Mouse (Mus musculus): ENCODE data around the gene Prkca.

The Prkca gene

GRCm38 (mm10) chr11:108061571-108062479 lies 281.9 kb downstream of the Prkca start:
- in situ Hi-C loops (cut with MboI) = no loop called here

GRCm38 (mm10) chr11:108057138-108057537 lies 286.6 kb downstream of the Prkca start:
- in situ Hi-C loops (cut with MboI) = no loop called here

GRCm38 (mm10) chr11:108054647-108055046 lies 289.1 kb downstream of the Prkca start:
- in situ Hi-C loops (cut with MboI) = no loop called here

GRCm38 (mm10) chr11:108053746-108054145 lies 290.0 kb downstream of the Prkca start:
- in situ Hi-C loops (cut with MboI) = no loop called here

GRCm38 (mm10) chr11:108041669-108042068 lies 302.1 kb downstream of the Prkca start:
- in situ Hi-C loops (cut with MboI) = no loop called here

- in situ Hi-C loops (cut with MboI) = no loop called here
Measured at GRCm38 (mm10) chr11:108040823-108041222, 302.9 kb downstream of the Prkca start.

GRCm38 (mm10) chr11:108039761-108040160 lies 304.0 kb downstream of the Prkca start:
- in situ Hi-C loops (cut with MboI) = no loop called here

- in situ Hi-C loops (cut with MboI) = no loop called here
Measured at GRCm38 (mm10) chr11:108038989-108039388, 304.7 kb downstream of the Prkca start.

GRCm38 (mm10) chr11:108036339-108036738 lies 307.4 kb downstream of the Prkca start:
- in situ Hi-C loops (cut with MboI) = no loop called here

- in situ Hi-C loops (cut with MboI) = no loop called here
Measured at GRCm38 (mm10) chr11:108035761-108036160, 308.0 kb downstream of the Prkca start.

- in situ Hi-C loops (cut with MboI) = no loop called here
Measured at GRCm38 (mm10) chr11:108034376-108034775, 309.4 kb downstream of the Prkca start.

- in situ Hi-C loops (cut with MboI) = no loop called here
Measured at GRCm38 (mm10) chr11:108032568-108032967, 311.2 kb downstream of the Prkca start.

- in situ Hi-C loops (cut with MboI) = no loop called here
Measured at GRCm38 (mm10) chr11:108030956-108031604, 312.6 kb downstream of the Prkca start.

- in situ Hi-C loops (cut with MboI) = no loop called here
Measured at GRCm38 (mm10) chr11:108029321-108029720, 314.4 kb downstream of the Prkca start.

- in situ Hi-C loops (cut with MboI) = no loop called here
Measured at GRCm38 (mm10) chr11:108028398-108028797, 315.3 kb downstream of the Prkca start.

- in situ Hi-C loops (cut with MboI) = no loop called here
Measured at GRCm38 (mm10) chr11:108025726-108026425, 317.9 kb downstream of the Prkca start.

GRCm38 (mm10) chr11:108023188-108023587 lies 320.5 kb downstream of the Prkca start:
- in situ Hi-C loops (cut with MboI) = no loop called here

- in situ Hi-C loops (cut with MboI) = no loop called here
Measured at GRCm38 (mm10) chr11:108020889-108021288, 322.8 kb downstream of the Prkca start.

GRCm38 (mm10) chr11:108015284-108015683 lies 328.4 kb downstream of the Prkca start:
- in situ Hi-C loops (cut with MboI) = no loop called here

GRCm38 (mm10) chr11:108013390-108013789 lies 330.3 kb downstream of the Prkca start:
- in situ Hi-C loops (cut with MboI) = no loop called here

- in situ Hi-C loops (cut with MboI) = no loop called here
Measured at GRCm38 (mm10) chr11:108010465-108010864, 333.3 kb downstream of the Prkca start.

- in situ Hi-C loops (cut with MboI) = no loop called here
Measured at GRCm38 (mm10) chr11:107998891-107999290, 344.8 kb downstream of the Prkca start.
